Mouse (Mus musculus): ENCODE results near the gene Zfp385c.

The Zfp385c gene

GRCm38 (mm10) chr11:100692164-100692616 lies at the start of gene Zfp385c:
Zfp385c (minus strand) TSS chr11:100692455.
- DNase-seq, result no peak

GRCm38 (mm10) chr11:100741348-100741747 lies 49.1 kb upstream of the Zfp385c start:
- DNase-seq, result no peak

GRCm38 (mm10) chr11:100738749-100739148 lies 46.5 kb upstream of the Zfp385c start:
- no peak for DNase-seq

GRCm38 (mm10) chr11:100738066-100738604 lies 45.9 kb upstream of the Zfp385c start, which contains the start of gene Rab5c:
Rab5c (minus strand) TSS chr11:100738215.
- DNase-seq, result peak; percentile 99

GRCm38 (mm10) chr11:100737105-100737733 lies 45.0 kb upstream of the Zfp385c start:
- DNase-seq, result no peak

GRCm38 (mm10) chr11:100736746-100737080 lies 44.5 kb upstream of the Zfp385c start:
- no peak for DNase-seq

GRCm38 (mm10) chr11:100735954-100736745 lies 43.9 kb upstream of the Zfp385c start:
- no peak for DNase-seq

- no peak for DNase-seq
These were observed 43.0 kb upstream of the Zfp385c start for GRCm38 (mm10) chr11:100735134-100735865.

GRCm38 (mm10) chr11:100730477-100731205 lies 38.4 kb upstream of the Zfp385c start:
- DNase-seq, result no peak

GRCm38 (mm10) chr11:100729976-100730375 lies 37.7 kb upstream of the Zfp385c start:
- no peak for DNase-seq

- DNase-seq, result no peak
These were observed 36.3 kb upstream of the Zfp385c start for GRCm38 (mm10) chr11:100728601-100729000.

GRCm38 (mm10) chr11:100727201-100727600 lies 34.9 kb upstream of the Zfp385c start:
- DNase-seq, result no peak

- no peak for DNase-seq
These were observed 32.8 kb upstream of the Zfp385c start for GRCm38 (mm10) chr11:100724919-100725512.

GRCm38 (mm10) chr11:100722493-100723028 lies 30.3 kb upstream of the Zfp385c start:
- DNase-seq, result no peak

- DNase-seq, result no peak
These were observed 29.7 kb upstream of the Zfp385c start for GRCm38 (mm10) chr11:100721776-100722492.

- no peak for DNase-seq
These were observed 29.0 kb upstream of the Zfp385c start for GRCm38 (mm10) chr11:100721254-100721653.

GRCm38 (mm10) chr11:100720345-100720744 lies 28.1 kb upstream of the Zfp385c start:
- DNase-seq, result no peak

- DNase-seq, result no peak
These were observed 27.6 kb upstream of the Zfp385c start for GRCm38 (mm10) chr11:100719893-100720292.

GRCm38 (mm10) chr11:100719312-100719711 lies 27.1 kb upstream of the Zfp385c start:
- DNase-seq, result no peak

GRCm38 (mm10) chr11:100718866-100719265 lies 26.6 kb upstream of the Zfp385c start:
- no peak for DNase-seq

GRCm38 (mm10) chr11:100718462-100718861 lies 26.2 kb upstream of the Zfp385c start:
- no peak for DNase-seq

Measured in layer of hippocampus, adult 9-11 months (tissue).